Mouse (Mus musculus) liver, postnatal 0 days (tissue): ENCODE measurements at regions not wholly inside any gene's neighbourhood (a gene's known extent, or its start where the extent isn't known, plus 50 kb on each side); places are given as distances from the start of the nearest gene placed in this dataset.

ENCODE experiments used
- ATAC-seq: fragments of 200-750 bp; cut with Nextera tagmentation; 2 replicates; pipeline ENCODE4 v1.8.0; 2017; ENCODE audit warnings: mild to moderate bottlenecking, moderate library complexity
- DNase-seq: peaks from one replicate; pipeline ENCODE4 v3.0.0-alpha.2; 2016
- H3K27ac ChIP-seq: fragments of 300-500 bp; sonication (generic); 2 replicates; pipeline ENCODE4 v1.5.1; 2014; ENCODE audit warnings: antibody characterized with exemption, moderate library complexity, mild to moderate bottlenecking, low read depth
- H3K27me3 ChIP-seq: fragments of 300-500 bp; sonication (generic); 2 replicates; pipeline ENCODE4 v1.6.1; 2014; ENCODE audit warnings: low read length, control low read depth, mixed read lengths; ENCODE audit not compliant: insufficient read depth
- H3K36me3 ChIP-seq: fragments of 300-500 bp; sonication (generic); replicated peaks from 2 replicates; pipeline ENCODE4 v1.6.1; 2014; ENCODE audit warnings: mild to moderate bottlenecking, control low read depth, low read length, moderate library complexity, mixed read lengths; ENCODE audit not compliant: insufficient read depth
- H3K4me1 ChIP-seq: fragments of 300-500 bp; sonication (generic); 2 replicates; pipeline ENCODE4 v1.6.1; 2014; ENCODE audit warnings: antibody characterized with exemption, mild to moderate bottlenecking, control low read depth; ENCODE audit not compliant: insufficient read depth
- H3K4me2 ChIP-seq: fragments of 300-500 bp; sonication (generic); 2 replicates; pipeline ENCODE4 v1.6.1; 2014; ENCODE audit warnings: low read depth, mild to moderate bottlenecking, low read length, moderate library complexity, mixed read lengths
- H3K4me3 ChIP-seq: fragments of 300-500 bp; sonication (generic); 2 replicates; pipeline ENCODE4 v1.5.1; 2014; ENCODE audit warnings: low read depth, low read length
- H3K9ac ChIP-seq: fragments of 300-500 bp; sonication (generic); replicated peaks from 2 replicates; pipeline ENCODE4 v1.6.1; 2014; ENCODE audit warnings: mild to moderate bottlenecking, moderate library complexity
- H3K9me3 ChIP-seq: fragments of 300-500 bp; sonication (generic); 2 replicates; pipeline ENCODE4 v1.6.1; 2016; ENCODE audit warnings: mild to moderate bottlenecking, control low read depth, low read length, mixed read lengths
- CTCF ChIP-seq: sonication (generic); IDR thresholded peaks from 2 replicates; pipeline ENCODE4 v1.5.1; 2016; ENCODE audit warnings: antibody characterized with exemption, low read depth
- EP300 ChIP-seq: IDR thresholded peaks from 2 replicates; pipeline ENCODE4 v1.6.1; 2016; ENCODE audit warnings: antibody characterized with exemption, low read depth, mild to moderate bottlenecking
- WGBS: fragments of 180-500 bp; shearing (Covaris S2); extraction: QIAGEN DNeasy Blood & Tissue Kit; methylation state at CpG from one replicate; pipeline ENCODE4 v1.1.7; 2014; ENCODE audit not compliant: insufficient replicate concordance; 5-methylcytosine and 5-hydroxymethylcytosine counted together

DNA sequence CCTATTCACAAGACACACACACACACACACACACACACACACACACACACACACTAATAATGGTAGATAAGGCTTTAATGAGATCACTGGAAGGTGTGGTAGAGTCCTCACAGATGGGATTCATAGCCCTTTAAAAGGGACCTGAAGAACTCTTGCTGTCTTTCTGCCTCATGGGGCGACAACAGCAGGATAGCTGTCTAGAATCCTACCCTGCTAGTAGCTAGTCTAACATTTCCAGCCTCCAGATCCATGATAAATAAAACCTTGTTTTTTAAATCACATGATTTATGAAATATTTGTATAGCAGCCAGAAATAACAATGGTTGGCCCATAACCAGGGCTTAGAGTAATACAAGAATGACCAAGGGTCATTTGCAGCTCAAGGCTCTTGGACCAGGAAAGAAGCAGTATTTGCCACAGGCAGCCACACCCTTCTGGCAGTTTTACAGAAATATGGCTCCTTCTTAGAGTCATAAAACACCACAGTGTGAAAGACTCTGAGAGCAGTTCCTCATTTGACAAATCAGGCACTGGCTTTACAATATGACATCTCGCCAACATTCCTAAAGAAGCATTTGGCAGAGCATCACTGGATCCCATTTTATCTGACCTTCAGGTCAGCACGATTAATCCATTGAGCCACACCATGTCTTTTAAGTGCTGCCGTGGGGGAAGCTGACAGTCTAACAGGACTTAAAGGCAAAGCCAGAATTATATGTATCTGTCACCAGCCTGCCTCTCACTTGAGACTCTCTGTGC is 340.9 kb upstream of the Apob start:
- Histone ChIP-seq H3K9me3 (0 out of 2 replicates have a peak, but pooled peaks cover 2% of the 10 kb centered on the region), H3K9ac (no peak overlapping the region), H3K4me3 (no peak overlapping the region), H3K36me3 (no peaks in the 10 kb centered on the region), H3K27ac (no peak overlapping the region), H3K27me3 (no peaks in the 10 kb centered on the region), H3K4me1 (no peaks in the 10 kb centered on the region), H3K4me2 (no peak overlapping the region)
- DNase-seq (no peak), ATAC-seq (no peak)
- 58% methylated on average over 4 of the region's 4 CpGs for WGBS
- TF ChIP-seq EP300 (no peak), CTCF (no peak)

DNA sequence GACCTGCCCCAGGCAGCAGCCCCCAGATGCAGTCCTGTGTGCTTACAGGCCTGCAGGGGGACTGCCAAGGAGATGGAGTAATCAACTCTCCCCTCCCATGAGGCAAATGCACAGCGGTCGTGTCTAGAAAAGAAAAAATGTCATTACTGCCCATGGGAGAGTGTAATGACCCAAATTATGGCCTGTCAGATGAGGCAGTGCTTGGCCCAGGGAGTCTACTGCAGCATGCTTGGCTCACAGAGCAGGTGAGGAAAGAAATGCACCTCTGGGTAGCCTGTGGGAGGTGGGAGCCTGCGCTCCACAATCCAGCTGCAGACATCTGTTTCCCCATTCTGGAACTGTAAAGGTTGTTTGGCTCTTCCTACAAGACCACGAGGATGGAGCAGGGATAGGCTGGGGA is 339.8 kb upstream of the Apob start:
- Histone ChIP-seq H3K4me1 (no peaks in the 10 kb centered on the region), H3K27ac (no peak overlapping the region), H3K4me3 (no peak overlapping the region), H3K27me3 (no peaks in the 10 kb centered on the region), H3K36me3 (no peaks in the 10 kb centered on the region), H3K4me2 (no peak overlapping the region), H3K9me3 (0 out of 2 replicates have a peak, but pooled peaks cover 2% of the 10 kb centered on the region), H3K9ac (no peak overlapping the region)
- WGBS = 72% methylated on average over 4 of the region's 4 CpGs
- TF ChIP-seq EP300 (no peak), CTCF (no peak)
- DNase-seq (no peak), ATAC-seq (no peak)

DNA sequence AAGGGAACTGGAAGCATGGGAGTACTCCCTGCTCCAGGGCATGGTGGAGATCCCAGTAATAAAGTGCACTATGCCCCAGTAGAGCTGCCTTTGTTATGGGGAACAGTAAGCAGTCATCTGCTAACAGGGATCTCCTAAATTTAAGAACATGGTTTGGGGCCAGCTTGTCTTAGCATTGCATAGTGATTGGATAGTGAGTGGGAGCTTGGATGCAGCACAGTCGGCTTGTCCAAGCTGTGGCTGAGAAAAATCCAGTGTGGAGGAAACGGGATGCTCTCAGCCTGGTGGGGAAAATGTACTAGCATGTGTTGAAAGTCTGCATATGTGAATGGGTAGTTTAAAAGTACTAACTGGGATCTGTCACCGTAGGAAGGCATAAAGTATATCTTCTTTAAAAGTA is 326.6 kb upstream of the Apob start:
- WGBS = 81% methylated on average over 3 of the region's 3 CpGs
- Histone ChIP-seq H3K4me3 (no peak overlapping the region), H3K9ac (no peak overlapping the region), H3K27me3 (no peaks in the 10 kb centered on the region), H3K36me3 (no peaks in the 10 kb centered on the region), H3K27ac (no peak overlapping the region), H3K4me2 (no peak overlapping the region), H3K4me1 (no peaks in the 10 kb centered on the region), H3K9me3 (no peaks in the 10 kb centered on the region)
- no peak for DNase-seq
- TF ChIP-seq EP300 = no peak
- no peak for TF ChIP-seq CTCF
- no peak for ATAC-seq

DNA sequence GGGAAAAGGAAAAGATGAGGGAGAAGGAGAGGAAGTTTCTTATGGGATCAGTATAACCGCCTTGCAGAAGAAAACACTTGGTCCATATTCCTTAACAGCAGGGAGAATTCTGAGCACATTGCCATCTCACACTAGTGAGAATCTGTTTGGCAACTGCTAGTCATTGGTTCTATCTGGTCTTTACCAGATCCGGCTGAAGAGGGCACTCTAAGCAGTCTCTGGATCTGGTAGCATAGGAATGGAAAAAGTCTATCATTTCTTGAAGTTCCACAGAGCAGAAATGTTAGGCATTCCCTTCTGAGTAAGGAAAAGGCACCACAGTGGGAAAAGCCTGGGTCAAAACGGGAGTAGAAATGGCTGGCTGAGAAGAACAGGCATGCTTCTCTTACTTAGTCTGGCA is 315.4 kb upstream of the Apob start:
- Histone ChIP-seq H3K9me3 (no peaks in the 10 kb centered on the region), H3K4me1 (no peaks in the 10 kb centered on the region), H3K27ac (no peak overlapping the region), H3K27me3 (no peaks in the 10 kb centered on the region), H3K4me2 (no peak overlapping the region), H3K9ac (no peak overlapping the region), H3K36me3 (no peaks in the 10 kb centered on the region), H3K4me3 (no peak overlapping the region)
- no peak for DNase-seq
- ATAC-seq = no peak
- no peak for TF ChIP-seq CTCF
- TF ChIP-seq EP300 = no peak
- WGBS = 53% methylated on average over 3 of the region's 3 CpGs

DNA sequence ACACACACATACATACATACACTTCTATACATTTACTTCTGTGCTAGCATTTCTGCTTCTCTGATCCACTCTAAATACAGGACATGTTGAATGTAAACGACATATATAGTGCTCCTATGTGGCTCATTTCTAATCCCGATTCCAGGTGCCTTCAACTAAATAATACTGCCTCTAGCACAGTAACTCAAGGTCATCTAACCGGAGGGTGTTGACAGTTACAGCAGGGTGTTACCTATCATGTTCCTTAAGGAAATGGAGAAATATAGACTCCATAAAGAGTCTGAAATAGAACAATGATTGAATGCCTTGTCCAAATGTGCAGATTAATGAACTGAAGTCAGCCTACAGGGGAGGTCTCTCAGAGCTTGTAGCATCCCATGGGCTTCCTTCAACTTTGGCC is 307.3 kb upstream of the Apob start:
- no peak for ATAC-seq
- H3K4me3 ChIP-seq = no peak overlapping the region
- H3K27ac ChIP-seq = no peak overlapping the region
- no peak overlapping the region for H3K9ac ChIP-seq
- no peaks in the 10 kb centered on the region for H3K27me3 ChIP-seq
- WGBS = 79% methylated on average over 3 of the region's 3 CpGs
- DNase-seq = no peak
- no peaks in the 10 kb centered on the region for H3K4me1 ChIP-seq
- H3K4me2 ChIP-seq = no peak overlapping the region
- no peaks in the 10 kb centered on the region for H3K36me3 ChIP-seq
- TF ChIP-seq CTCF (no peak), EP300 (no peak)
- H3K9me3 ChIP-seq = no peaks in the 10 kb centered on the region

DNA sequence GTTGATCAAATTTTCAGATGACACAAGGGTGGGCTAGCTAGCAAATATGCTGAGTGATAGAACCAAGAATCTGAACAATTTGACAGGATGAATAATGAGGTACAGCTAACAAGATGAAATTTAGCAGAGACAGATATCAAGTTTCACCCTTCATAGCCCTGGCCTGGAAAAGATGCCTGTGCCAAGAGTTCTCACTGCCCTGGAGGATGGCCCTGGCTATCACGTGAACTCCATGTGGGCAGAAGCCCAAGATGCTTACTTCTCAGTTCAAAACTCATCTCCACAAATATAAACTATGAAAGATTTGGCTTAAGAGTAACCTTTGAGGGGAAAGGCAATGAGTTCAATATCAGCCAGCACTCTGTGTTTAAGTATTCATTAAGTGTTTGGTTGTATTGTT is 306.9 kb upstream of the Apob start:
- no peaks in the 10 kb centered on the region for H3K4me1 ChIP-seq
- H3K36me3 ChIP-seq = no peaks in the 10 kb centered on the region
- ATAC-seq = no peak
- no peak overlapping the region for H3K9ac ChIP-seq
- no peak overlapping the region for H3K4me3 ChIP-seq
- no peak overlapping the region for H3K27ac ChIP-seq
- no peaks in the 10 kb centered on the region for H3K9me3 ChIP-seq
- 45% methylated on average over 1 of the region's 1 CpGs for WGBS
- no peak overlapping the region for H3K4me2 ChIP-seq
- DNase-seq = no peak
- TF ChIP-seq CTCF = no peak
- no peak for TF ChIP-seq EP300
- H3K27me3 ChIP-seq = no peaks in the 10 kb centered on the region
